Mouse (Mus musculus): Measurements from ENCODE around the gene Ptov1. TPM values are rescaled to one million over a fixed set of nuclear protein-coding genes. Genes with fewer than 3 reads are reported as not detected.
"Not testable (repeated sequence)": the region's sequence is repeated elsewhere in the genome, so short reads cannot be mapped to it uniquely, and the experiment has no call there.

Gene Ptov1
- polyA plus RNA-seq, 1 experiment from 2014 or later = 558 TPM

DNA sequence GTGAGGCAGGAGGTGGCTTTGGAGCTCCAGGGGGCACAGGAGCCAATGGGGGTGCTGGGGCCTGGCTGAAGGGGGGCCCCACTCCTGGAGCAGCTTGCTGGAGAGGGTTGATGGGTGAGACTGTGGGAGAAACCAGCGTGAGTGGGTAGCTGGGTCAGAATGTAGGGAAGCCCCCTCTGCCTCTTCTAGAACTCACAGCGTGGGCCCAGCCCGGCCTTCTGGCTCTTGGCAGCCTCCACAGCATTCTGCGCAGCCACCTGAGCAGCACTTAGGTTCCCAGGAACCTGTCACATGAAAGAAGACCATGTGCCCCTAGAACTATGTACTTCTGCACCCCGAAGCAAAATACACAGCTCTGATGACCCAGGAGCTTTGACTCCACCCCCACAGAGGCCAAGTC lies 15.0 kb upstream of the Ptov1 start:
- peaks cover 96% of the 10 kb centered on the region for H3K36me3 ChIP-seq (ENCODE audit: poor library complexity, severe bottlenecking)
- H3K27ac ChIP-seq = no peak overlapping the region
- no peak overlapping the region for H3K4me2 ChIP-seq
- no peak overlapping the region for H3K9ac ChIP-seq
- H3K4me1 ChIP-seq = peaks cover 9% of the 10 kb centered on the region
- WGBS = 96% methylated on average over 5 of the region's 5 CpGs
- no peak overlapping the region for H3K4me3 ChIP-seq
- no peaks in the 10 kb centered on the region for H3K27me3 ChIP-seq
- no peak for ATAC-seq
- H3K9me3 ChIP-seq (replicated peaks) = no peaks in the 10 kb centered on the region

- Histone ChIP-seq H3K9me3 (replicated peaks) (no peaks in the 10 kb centered on the region), H3K27ac (no peak overlapping the region), H3K9ac (no peak overlapping the region), H3K4me2 (no peak overlapping the region), H3K4me1 (no peaks in the 10 kb centered on the region), H3K27me3 (no peaks in the 10 kb centered on the region), H3K36me3 (ENCODE audit: poor library complexity, severe bottlenecking) (peaks cover 96% of the 10 kb centered on the region), H3K4me3 (no peak overlapping the region)
- ATAC-seq = no peak
- 95% methylated on average over 3 of the region's 3 CpGs for WGBS
Observed at GRCm38 (mm10) chr7:44883036-44883435, 13.4 kb upstream of the Ptov1 start.

GRCm38 (mm10) chr7:44877833-44878232 lies 8.2 kb upstream of the Ptov1 start:
- 89% methylated on average over 14 of the region's 14 CpGs for WGBS
- no peaks in the 10 kb centered on the region for H3K27me3 ChIP-seq

DNA sequence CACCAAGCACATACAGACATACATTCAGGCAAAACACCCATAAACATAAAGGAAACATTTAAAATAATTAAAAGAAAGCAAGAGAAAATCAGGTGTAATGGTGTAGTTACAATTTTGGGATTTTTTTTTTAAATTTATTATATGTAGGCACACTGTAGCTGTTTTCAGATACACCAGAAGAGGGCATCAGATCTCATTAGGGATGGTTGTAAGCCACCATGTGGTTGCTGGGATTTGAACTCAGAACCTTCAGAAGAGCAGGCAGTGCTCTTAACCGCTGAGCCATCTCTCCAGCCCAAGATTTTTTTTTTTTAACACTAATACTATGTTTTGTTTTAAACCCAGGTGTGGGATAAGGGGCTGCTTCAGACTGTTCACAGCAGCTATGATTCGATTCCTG lies 2.2 kb upstream of the Ptov1 start:
- H3K27me3 ChIP-seq; H3K4me2 ChIP-seq; H3K9me3 ChIP-seq (replicated peaks); H3K27ac ChIP-seq; ATAC-seq; H3K4me3 ChIP-seq; H3K9ac ChIP-seq: not testable (repeated sequence)
- Histone ChIP-seq H3K4me1 (peaks cover 31% of the 10 kb centered on the region), H3K36me3 (ENCODE audit: poor library complexity, severe bottlenecking) (peaks cover 16% of the 10 kb centered on the region)
- WGBS = 97% methylated on average over 2 of the region's 2 CpGs

More at GRCm38 (mm10) chr7:44877833-44878232, 8.2 kb upstream of the Ptov1 start:
- Histone ChIP-seq H3K36me3 (ENCODE audit: poor library complexity, severe bottlenecking) (peaks cover 74% of the 10 kb centered on the region), H3K4me2 (no peak overlapping the region), H3K9me3 (replicated peaks) (no peaks in the 10 kb centered on the region), H3K4me3 (no peak overlapping the region), H3K4me1 (no peaks in the 10 kb centered on the region), H3K9ac (no peak overlapping the region), H3K27ac (no peak overlapping the region)
- ATAC-seq = no peak

DNA sequence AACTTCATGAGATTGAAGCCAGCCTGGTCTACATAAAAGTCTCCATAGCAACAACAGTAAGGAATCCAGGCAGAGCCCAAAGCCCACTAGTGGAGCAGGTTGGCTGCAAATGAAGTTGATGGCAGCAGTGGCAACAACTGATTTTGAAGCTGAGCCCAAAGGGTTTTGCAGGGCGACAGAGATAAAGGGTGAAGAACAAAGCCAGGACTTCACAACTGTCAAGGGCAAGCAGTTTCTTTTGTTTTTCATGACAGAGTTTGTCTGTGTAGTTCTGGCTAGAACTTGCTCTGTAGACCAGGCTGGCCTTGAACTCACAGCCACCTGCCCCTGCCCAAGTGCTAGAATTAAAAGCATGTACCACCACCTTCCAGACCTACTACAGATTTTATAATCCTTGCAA lies 1.6 kb upstream of the Ptov1 start:
- Histone ChIP-seq H3K36me3 (ENCODE audit: poor library complexity, severe bottlenecking) (peaks cover 16% of the 10 kb centered on the region), H3K4me3 (no peak overlapping the region), H3K9ac (no peak overlapping the region), H3K4me2 (no peak overlapping the region), H3K27me3 (no peaks in the 10 kb centered on the region), H3K9me3 (replicated peaks) (no peaks in the 10 kb centered on the region), H3K4me1 (peaks cover 37% of the 10 kb centered on the region), H3K27ac (no peak overlapping the region; the same call in 1 of the 2 replicates)
- no peak for ATAC-seq
- 40% methylated on average over 1 of the region's 1 CpGs for WGBS

DNA sequence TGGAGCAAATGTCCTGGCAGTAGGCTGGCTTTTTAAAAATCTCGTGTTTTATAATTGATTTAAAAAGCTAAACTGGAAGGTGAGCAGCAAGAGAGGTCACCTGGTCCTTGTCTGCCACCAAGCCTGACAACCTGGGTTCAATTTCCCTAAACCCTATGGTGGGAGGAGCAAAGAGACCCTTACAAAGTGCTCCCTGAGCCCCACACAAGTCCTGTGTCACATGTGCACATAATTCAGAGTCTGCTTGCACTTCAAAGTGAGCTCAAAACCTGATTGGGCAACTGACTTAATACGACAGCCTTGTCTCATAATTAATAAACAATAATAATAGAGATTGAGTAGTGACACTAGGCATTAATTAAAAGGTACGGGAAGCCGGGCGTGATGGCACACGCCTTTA lies 1.0 kb upstream of the Ptov1 start:
- H3K4me2 ChIP-seq = peak overlapping the region; percentile 94
- ATAC-seq = no peak
- H3K4me1 ChIP-seq = peaks cover 43% of the 10 kb centered on the region
- H3K27me3 ChIP-seq = no peaks in the 10 kb centered on the region
- WGBS = 80% methylated on average over 6 of the region's 6 CpGs
- H3K4me3 ChIP-seq = peak overlapping the region; percentile 95
- peaks cover 16% of the 10 kb centered on the region for H3K36me3 ChIP-seq (ENCODE audit: poor library complexity, severe bottlenecking)
- H3K9me3 ChIP-seq (replicated peaks) = no peaks in the 10 kb centered on the region
- H3K27ac ChIP-seq = peak overlapping the region; percentile 100
- peak overlapping the region; percentile 100; the same call in 1 of the 2 replicates for H3K9ac ChIP-seq

- H3K4me1 ChIP-seq = peaks cover 56% of the 10 kb centered on the region
- H3K36me3 ChIP-seq (ENCODE audit: poor library complexity, severe bottlenecking) = peaks cover 29% of the 10 kb centered on the region
- WGBS = under 1% methylated on average over 92 of the region's 108 CpGs
- H3K4me3 ChIP-seq = peak overlapping the region; percentile 95
- peak overlapping the region; percentile 100 for H3K27ac ChIP-seq
- H3K9ac ChIP-seq = peak overlapping the region; percentile 100
- H3K9me3 ChIP-seq (replicated peaks) = no peaks in the 10 kb centered on the region
- H3K27me3 ChIP-seq = no peaks in the 10 kb centered on the region
- peak; percentile 28 for ATAC-seq
- peak overlapping the region; percentile 94 for H3K4me2 ChIP-seq
Observed at GRCm38 (mm10) chr7:44868919-44869696, 480 bp downstream of the Ptov1 start.

GRCm38 (mm10) chr7:44868465-44868864 lies 1.1 kb downstream of the Ptov1 start:
- Histone ChIP-seq H3K36me3 (ENCODE audit: poor library complexity, severe bottlenecking) (peaks cover 36% of the 10 kb centered on the region), H3K4me3 (peak overlapping the region; percentile 95), H3K27ac (peak overlapping the region; percentile 100), H3K9ac (peak overlapping the region; percentile 100), H3K9me3 (replicated peaks) (no peaks in the 10 kb centered on the region), H3K4me1 (peaks cover 59% of the 10 kb centered on the region), H3K4me2 (peak overlapping the region; percentile 94), H3K27me3 (no peaks in the 10 kb centered on the region)
- WGBS = 4% methylated on average over 16 of the region's 16 CpGs
- no peak for ATAC-seq

GRCm38 (mm10) chr7:44867802-44868201 lies 1.8 kb downstream of the Ptov1 start:
- Histone ChIP-seq H3K27me3 (no peaks in the 10 kb centered on the region), H3K4me2 (peak overlapping the region; percentile 94), H3K9me3 (replicated peaks) (no peaks in the 10 kb centered on the region), H3K4me3 (peak overlapping the region; percentile 95), H3K9ac (peak overlapping the region; percentile 100), H3K4me1 (peaks cover 59% of the 10 kb centered on the region), H3K27ac (peak overlapping the region; percentile 10; the same call in 1 of the 2 replicates), H3K36me3 (ENCODE audit: poor library complexity, severe bottlenecking) (peaks cover 42% of the 10 kb centered on the region)
- ATAC-seq = no peak
- 44% methylated on average over 9 of the region's 9 CpGs for whole genome bisulfite sequencing

DNA sequence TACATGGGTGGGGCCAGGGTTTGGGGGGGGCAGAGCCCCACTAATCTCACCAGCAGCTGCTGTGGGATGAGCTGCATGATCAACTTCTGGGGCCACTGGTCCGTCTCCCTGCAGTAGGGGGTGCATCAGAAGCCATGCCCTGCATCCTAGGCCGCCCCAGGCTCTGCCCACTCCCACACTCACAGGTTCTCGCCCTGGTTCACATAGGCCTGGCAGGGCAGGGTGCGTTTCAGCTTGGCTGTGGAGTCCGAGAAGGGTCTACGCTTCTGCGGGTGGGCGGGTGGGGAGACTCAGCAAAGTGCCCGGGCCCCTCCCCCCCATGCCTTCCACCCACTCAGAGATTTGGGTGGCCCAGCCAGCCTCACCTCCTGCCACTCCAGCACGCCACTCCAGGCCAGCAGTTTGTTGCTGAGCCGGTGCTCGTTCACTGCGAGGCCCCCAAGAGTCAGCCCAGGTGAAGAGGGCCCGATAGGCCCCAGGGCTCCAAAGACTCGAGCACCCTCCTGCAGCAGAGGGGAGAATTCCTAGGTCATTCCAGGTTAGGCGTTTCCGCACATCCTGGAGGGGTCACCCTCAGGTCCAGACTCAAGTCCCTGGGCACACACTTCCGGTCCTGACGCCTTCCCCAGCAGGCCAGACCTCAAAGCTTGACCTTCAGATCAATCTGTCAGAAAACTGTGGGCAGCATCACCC lies 2.4 kb downstream of the Ptov1 start:
- Histone ChIP-seq H3K4me2 (peak overlapping the region; percentile 94), H3K4me3 (peak overlapping the region; percentile 95), H3K27me3 (no peaks in the 10 kb centered on the region), H3K36me3 (ENCODE audit: poor library complexity, severe bottlenecking) (peaks cover 49% of the 10 kb centered on the region), H3K27ac (peak overlapping the region; percentile 31; the same call in 1 of the 2 replicates), H3K4me1 (peaks cover 59% of the 10 kb centered on the region), H3K9me3 (replicated peaks) (no peaks in the 10 kb centered on the region), H3K9ac (peak overlapping the region; percentile 100)
- no peak for ATAC-seq
- WGBS = 82% methylated on average over 18 of the region's 19 CpGs

DNA sequence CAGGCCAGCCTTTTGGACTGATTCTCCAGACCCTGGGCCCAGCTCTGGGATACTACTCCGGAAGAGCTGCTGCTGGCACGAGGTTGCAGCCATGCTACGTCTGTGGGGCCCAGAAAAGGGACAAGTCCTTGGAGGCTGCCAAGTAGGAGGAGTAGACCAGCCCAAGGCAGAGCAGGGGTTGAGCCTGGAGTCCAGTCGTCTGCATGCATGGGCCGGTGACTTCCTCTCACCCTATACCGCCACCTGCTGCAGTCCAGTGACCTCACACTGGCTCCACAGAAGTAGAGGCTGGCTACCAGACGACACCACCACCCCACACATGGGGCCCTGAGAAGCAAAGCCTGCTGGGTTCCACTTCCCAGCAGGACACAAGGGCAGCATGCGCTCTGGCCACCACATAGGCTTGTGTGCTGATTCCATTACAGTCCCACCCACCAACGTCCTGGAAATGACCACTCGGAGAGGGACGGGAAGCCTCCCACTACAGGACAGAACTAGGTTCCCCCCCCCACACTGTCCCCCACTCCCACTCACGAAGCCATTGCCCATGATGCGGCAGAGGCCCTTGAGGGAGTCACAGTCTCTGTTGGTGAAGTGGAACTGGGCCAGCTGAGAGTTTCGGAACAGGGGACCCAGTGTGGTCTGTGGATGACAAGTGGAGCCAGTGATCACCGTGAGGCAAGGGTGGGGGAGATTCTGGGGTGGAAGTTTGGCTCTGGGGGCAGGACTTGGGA lies 3.1 kb downstream of the Ptov1 start:
- no peak for ATAC-seq
- Histone ChIP-seq H3K27ac (peak overlapping the region; percentile 31), H3K9ac (peak overlapping the region; percentile 51), H3K27me3 (no peaks in the 10 kb centered on the region), H3K9me3 (replicated peaks) (no peaks in the 10 kb centered on the region), H3K4me1 (peaks cover 59% of the 10 kb centered on the region), H3K4me3 (peak overlapping the region; percentile 95), H3K4me2 (peak overlapping the region; percentile 94), H3K36me3 (ENCODE audit: poor library complexity, severe bottlenecking) (peaks cover 56% of the 10 kb centered on the region)
- WGBS = 59% methylated on average over 15 of the region's 15 CpGs

Measured in forebrain, embryonic 13.5 days (tissue).